Mouse (Mus musculus): ENCODE measurements around the gene Tex13c1.

The Tex13c1 gene

GRCm38 (mm10) chrX:43590860-43591259 is at the start of gene Tex13c1:
Gene Tex13c1, plus strand, starts transcription at chrX:43591160.
- DNase-seq (ENCODE audit: low spot score in 2 of 2): no peak
